Mouse (Mus musculus): Measurements from ENCODE around the gene Hist1h2bk.
"Not testable (repeated sequence)": the region's sequence is repeated elsewhere in the genome, so short reads cannot be mapped to it uniquely, and the experiment has no call there.

Gene Hist1h2bk

GRCm38 (mm10) chr13:22039951-22040463 lies 4.3 kb downstream of the Hist1h2bk start:
- no peak for DNase-seq (ENCODE audit: inconsistent age in 2 of 2, low spot score in 1 of 2)

GRCm38 (mm10) chr13:22040464-22041141 lies 4.9 kb downstream of the Hist1h2bk start:
- no peak for DNase-seq (ENCODE audit: inconsistent age in 2 of 2, low spot score in 1 of 2)

- DNase-seq (ENCODE audit: inconsistent age in 2 of 2, low spot score in 1 of 2), result peak; percentile 95 to 99
Measured at GRCm38 (mm10) chr13:22041142-22041536, 5.5 kb downstream of the Hist1h2bk start, which contains the start of gene Hist1h4i. Gene Hist1h4i, minus strand, starts transcription at chr13:22041362.

- peak in 1 of 2 experiments; percentile 43 for DNase-seq (ENCODE audit: inconsistent age in 2 of 2, low spot score in 1 of 2)
Measured at GRCm38 (mm10) chr13:22041651-22042567, 6.2 kb downstream of the Hist1h2bk start.

- DNase-seq (ENCODE audit: inconsistent age in 2 of 2, low spot score in 1 of 2), result peak; percentile 89 to 98
Measured at GRCm38 (mm10) chr13:22042568-22043502, 7.2 kb downstream of the Hist1h2bk start, which contains the start of the genes Hist1h2ag and Hist1h2bj. Gene Hist1h2ag, minus strand, starts transcription at chr13:22042944. Gene Hist1h2bj, plus strand, starts transcription at chr13:22043214.

GRCm38 (mm10) chr13:22043503-22044431 lies 8.1 kb downstream of the Hist1h2bk start:
- DNase-seq (ENCODE audit: inconsistent age in 2 of 2, low spot score in 1 of 2), result peak; percentile 31 to 73

GRCm38 (mm10) chr13:22044432-22045155 lies 8.9 kb downstream of the Hist1h2bk start:
- DNase-seq (ENCODE audit: inconsistent age in 2 of 2, low spot score in 1 of 2), result no peak

GRCm38 (mm10) chr13:22045311-22045710 lies 9.6 kb downstream of the Hist1h2bk start:
- DNase-seq (ENCODE audit: inconsistent age in 2 of 2, low spot score in 1 of 2), result no peak

- DNase-seq (ENCODE audit: inconsistent age in 2 of 2, low spot score in 1 of 2), result no peak
Measured at GRCm38 (mm10) chr13:22049041-22049440, 13.4 kb downstream of the Hist1h2bk start.

- peak in 1 of 2 experiments; percentile 63 for DNase-seq (ENCODE audit: inconsistent age in 2 of 2, low spot score in 1 of 2)
Measured at GRCm38 (mm10) chr13:22049737-22050440, 14.2 kb downstream of the Hist1h2bk start.

GRCm38 (mm10) chr13:22050591-22051522 lies 15.2 kb downstream of the Hist1h2bk start:
- DNase-seq (ENCODE audit: inconsistent age in 2 of 2, low spot score in 1 of 2), result peak; percentile 94 to 98

- DNase-seq (ENCODE audit: inconsistent age in 2 of 2, low spot score in 1 of 2), result no peak
Measured at GRCm38 (mm10) chr13:22051523-22051859, 15.8 kb downstream of the Hist1h2bk start.

GRCm38 (mm10) chr13:22053754-22054153 lies 18.1 kb downstream of the Hist1h2bk start:
- no peak for DNase-seq (ENCODE audit: inconsistent age in 2 of 2, low spot score in 1 of 2)

GRCm38 (mm10) chr13:22061422-22061821 lies 25.8 kb downstream of the Hist1h2bk start:
- DNase-seq (ENCODE audit: inconsistent age in 2 of 2, low spot score in 1 of 2), result no peak

- DNase-seq (ENCODE audit: inconsistent age in 2 of 2, low spot score in 1 of 2), result no peak
Measured at GRCm38 (mm10) chr13:22063468-22063867, 27.8 kb downstream of the Hist1h2bk start.

GRCm38 (mm10) chr13:22084140-22084539 lies 48.5 kb downstream of the Hist1h2bk start, which contains the start of gene Vmn1r188:
Gene Vmn1r188, plus strand, starts transcription at chr13:22084440.
- not testable (repeated sequence) for DNase-seq (ENCODE audit: inconsistent age in 2 of 2, low spot score in 1 of 2)

All from adrenal gland, adult (tissue).